Mouse (Mus musculus): ENCODE measurements at regions not wholly inside any gene's neighbourhood (a gene's known extent, or its start where the extent isn't known, plus 50 kb on each side); places are given as distances from the start of the nearest gene placed in this dataset.

- Histone ChIP-seq H3K79me2 (ENCODE audit: control insufficient read depth, insufficient read depth) (no peaks in the 10 kb centered on the region), H3K27me3 (ENCODE audit: control insufficient read depth, insufficient read depth, insufficient read length) (no peaks in the 10 kb centered on the region), H3K79me3 (ENCODE audit: low read depth) (no peaks in the 10 kb centered on the region), H3ac (ENCODE audit: control insufficient read depth, insufficient read length, low read depth) (no peak overlapping the region), H3K4me3 (ENCODE audit: insufficient read depth, poor library complexity, severe bottlenecking) (no peak overlapping the region), H3K36me3 (ENCODE audit: control insufficient read depth, insufficient read depth) (no peaks in the 10 kb centered on the region)
- TF ChIP-seq MYOG (IDR thresholded peaks at IDR 0.05; ENCODE audit: control insufficient read depth, extremely low read depth, insufficient read length), result no peak
- TF ChIP-seq USF1 (IDR thresholded peaks at IDR 0.05; ENCODE audit: low read depth), result no peak
- TF ChIP-seq FOSL1 (IDR thresholded peaks at IDR 0.05; ENCODE audit: insufficient read depth, low read length, poor library complexity, severe bottlenecking), result no peak
- no peak for TF ChIP-seq MYOD1 (IDR thresholded peaks at IDR 0.05; ENCODE audit: control insufficient read depth, insufficient read length, low read depth)
- TF ChIP-seq CTCF (IDR thresholded peaks at IDR 0.05; ENCODE audit: control insufficient read depth, insufficient read depth, insufficient read length), result no peak
- no peak for TF ChIP-seq MAX (IDR thresholded peaks at IDR 0.05)
- TF ChIP-seq CEBPB (IDR thresholded peaks at IDR 0.05; ENCODE audit: low read depth), result no peak
These were observed 57.8 kb upstream of the Nt5e start for GRCm38 (mm10) chr9:88269216-88269615.

- no peak overlapping the region for H3ac ChIP-seq (ENCODE audit: control insufficient read depth, insufficient read length, low read depth)
- no peaks in the 10 kb centered on the region for H3K79me2 ChIP-seq (ENCODE audit: control insufficient read depth, insufficient read depth)
- no peak overlapping the region for H3K4me3 ChIP-seq (ENCODE audit: insufficient read depth, poor library complexity, severe bottlenecking)
- H3K27me3 ChIP-seq (ENCODE audit: control insufficient read depth, insufficient read depth, insufficient read length), result no peaks in the 10 kb centered on the region
- H3K36me3 ChIP-seq (ENCODE audit: control insufficient read depth, insufficient read depth), result no peaks in the 10 kb centered on the region
- no peaks in the 10 kb centered on the region for H3K79me3 ChIP-seq (ENCODE audit: low read depth)
- TF ChIP-seq FOSL1 (IDR thresholded peaks at IDR 0.05; ENCODE audit: insufficient read depth, low read length, poor library complexity, severe bottlenecking), result no peak
- no peak for TF ChIP-seq MYOD1 (IDR thresholded peaks at IDR 0.05; ENCODE audit: control insufficient read depth, insufficient read length, low read depth)
- TF ChIP-seq USF1 (IDR thresholded peaks at IDR 0.05; ENCODE audit: low read depth), result no peak
- TF ChIP-seq CEBPB (IDR thresholded peaks at IDR 0.05; ENCODE audit: low read depth), result no peak
- TF ChIP-seq MAX (IDR thresholded peaks at IDR 0.05), result no peak
- TF ChIP-seq MYOG (IDR thresholded peaks at IDR 0.05; ENCODE audit: control insufficient read depth, extremely low read depth, insufficient read length), result no peak
- no peak for TF ChIP-seq CTCF (IDR thresholded peaks at IDR 0.05; ENCODE audit: control insufficient read depth, insufficient read depth, insufficient read length)
These were observed 56.2 kb upstream of the Nt5e start for GRCm38 (mm10) chr9:88270836-88271235.

DNA sequence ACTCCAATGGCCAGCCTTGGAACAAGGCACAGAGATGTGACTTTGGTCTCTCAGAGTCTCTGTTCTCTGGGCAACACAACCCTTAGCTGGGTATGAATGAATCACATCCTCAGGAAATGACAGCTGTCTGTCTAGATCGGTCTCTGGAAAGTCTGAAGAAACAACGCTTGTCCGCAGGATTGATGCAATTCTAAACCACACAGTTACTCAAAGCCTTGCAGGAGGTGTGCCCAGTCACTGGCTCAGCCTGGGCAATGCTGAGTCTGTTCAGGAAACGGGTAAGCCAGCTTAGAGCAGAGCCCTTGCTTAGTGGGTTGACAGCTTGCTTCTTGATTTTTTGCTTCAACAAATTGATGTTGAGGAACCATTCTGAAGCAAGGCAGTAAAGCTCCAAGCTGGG is 53.7 kb upstream of the Nt5e start:
- no peak overlapping the region for H3ac ChIP-seq (ENCODE audit: control insufficient read depth, insufficient read length, low read depth)
- no peaks in the 10 kb centered on the region for H3K27me3 ChIP-seq (ENCODE audit: control insufficient read depth, insufficient read depth, insufficient read length)
- no peaks in the 10 kb centered on the region for H3K79me2 ChIP-seq (ENCODE audit: control insufficient read depth, insufficient read depth)
- H3K79me3 ChIP-seq (ENCODE audit: low read depth), result no peaks in the 10 kb centered on the region
- H3K4me3 ChIP-seq (ENCODE audit: insufficient read depth, poor library complexity, severe bottlenecking), result no peak overlapping the region
- no peaks in the 10 kb centered on the region for H3K36me3 ChIP-seq (ENCODE audit: control insufficient read depth, insufficient read depth)
- TF ChIP-seq CEBPB (IDR thresholded peaks at IDR 0.05; ENCODE audit: low read depth) (peak; percentile 86), MYOD1 (IDR thresholded peaks at IDR 0.05; ENCODE audit: control insufficient read depth, insufficient read length, low read depth) (no peak)

- H3K27me3 ChIP-seq (ENCODE audit: control insufficient read depth, insufficient read depth, insufficient read length), result no peaks in the 10 kb centered on the region
- no peak for TF ChIP-seq USF1 (IDR thresholded peaks at IDR 0.05; ENCODE audit: low read depth)
- TF ChIP-seq MAX (IDR thresholded peaks at IDR 0.05), result peak; percentile 80
- no peaks in the 10 kb centered on the region for H3K79me3 ChIP-seq (ENCODE audit: low read depth)
- no peaks in the 10 kb centered on the region for H3K79me2 ChIP-seq (ENCODE audit: control insufficient read depth, insufficient read depth)
- no peaks in the 10 kb centered on the region for H3K36me3 ChIP-seq (ENCODE audit: control insufficient read depth, insufficient read depth)
- no peak overlapping the region for H3ac ChIP-seq (ENCODE audit: control insufficient read depth, insufficient read length, low read depth)
- no peak overlapping the region for H3K4me3 ChIP-seq (ENCODE audit: insufficient read depth, poor library complexity, severe bottlenecking)
These were observed 53.0 kb upstream of the Nt5e start for GRCm38 (mm10) chr9:88274040-88274439.

GRCm38 (mm10) chr9:88274681-88275336 is 52.2 kb upstream of the Nt5e start:
- no peaks in the 10 kb centered on the region for H3K27me3 ChIP-seq (ENCODE audit: control insufficient read depth, insufficient read depth, insufficient read length)
- no peaks in the 10 kb centered on the region for H3K79me2 ChIP-seq (ENCODE audit: control insufficient read depth, insufficient read depth)
- no peaks in the 10 kb centered on the region for H3K36me3 ChIP-seq (ENCODE audit: control insufficient read depth, insufficient read depth)
- TF ChIP-seq FOSL1 (IDR thresholded peaks at IDR 0.05; ENCODE audit: insufficient read depth, low read length, poor library complexity, severe bottlenecking), result no peak
- TF ChIP-seq USF1 (IDR thresholded peaks at IDR 0.05; ENCODE audit: low read depth), result no peak
- TF ChIP-seq CTCF (IDR thresholded peaks at IDR 0.05; ENCODE audit: control insufficient read depth, insufficient read depth, insufficient read length), result no peak
- TF ChIP-seq CEBPB (IDR thresholded peaks at IDR 0.05; ENCODE audit: low read depth), result no peak
- H3ac ChIP-seq (ENCODE audit: control insufficient read depth, insufficient read length, low read depth), result no peak overlapping the region
- no peak overlapping the region for H3K4me3 ChIP-seq (ENCODE audit: insufficient read depth, poor library complexity, severe bottlenecking)
- no peaks in the 10 kb centered on the region for H3K79me3 ChIP-seq (ENCODE audit: low read depth)

GRCm38 (mm10) chr9:88276023-88276568 is 50.9 kb upstream of the Nt5e start:
- Histone ChIP-seq H3K27me3 (ENCODE audit: control insufficient read depth, insufficient read depth, insufficient read length) (no peaks in the 10 kb centered on the region), H3K4me3 (ENCODE audit: insufficient read depth, poor library complexity, severe bottlenecking) (no peak overlapping the region), H3K79me3 (ENCODE audit: low read depth) (no peaks in the 10 kb centered on the region), H3K36me3 (ENCODE audit: control insufficient read depth, insufficient read depth) (no peaks in the 10 kb centered on the region), H3K79me2 (ENCODE audit: control insufficient read depth, insufficient read depth) (no peaks in the 10 kb centered on the region), H3ac (ENCODE audit: control insufficient read depth, insufficient read length, low read depth) (no peak overlapping the region)
- TF ChIP-seq MYOD1 (IDR thresholded peaks at IDR 0.05; ENCODE audit: control insufficient read depth, insufficient read length, low read depth) (peak; percentile 94), MAX (IDR thresholded peaks at IDR 0.05) (no peak)

Data from C2C12 (cell line).